Mouse (Mus musculus): ENCODE measurements around the gene Uts2. TPM values are rescaled to one million over a fixed set of nuclear protein-coding genes. Genes with fewer than 3 reads are reported as not detected.

Uts2 gene
- polyA plus RNA-seq, 1 experiment from 2014 or later, result not detected

GRCm38 (mm10) chr4:150973264-150973663, 23.6 kb upstream of the Uts2 start:
- Histone ChIP-seq H3K27ac (replicated peaks) (no peak overlapping the region), H3K27me3 (no peaks in the 10 kb centered on the region), H3K9me3 (replicated peaks) (no peaks in the 10 kb centered on the region), H3K4me2 (replicated peaks) (no peak overlapping the region), H3K9ac (no peak overlapping the region), H3K4me3 (replicated peaks) (no peak overlapping the region), H3K4me1 (no peaks in the 10 kb centered on the region), H3K36me3 (no peaks in the 10 kb centered on the region)
- ATAC-seq (ENCODE audit: insufficient number of reproducible peaks, low FRiP score, low TSS enrichment, low read depth), result no peak
- WGBS, result 76% methylated on average over 8 of the region's 8 CpGs

- WGBS, result 34% methylated on average over 1 of the region's 1 CpGs
- H3K4me1 ChIP-seq, result no peaks in the 10 kb centered on the region
- H3K4me2 ChIP-seq (replicated peaks), result no peak overlapping the region
- H3K4me3 ChIP-seq (replicated peaks), result no peak overlapping the region
- H3K27ac ChIP-seq (replicated peaks), result no peak overlapping the region
- no peaks in the 10 kb centered on the region for H3K9me3 ChIP-seq (replicated peaks)
- no peak for ATAC-seq (ENCODE audit: insufficient number of reproducible peaks, low FRiP score, low TSS enrichment, low read depth)
- no peak overlapping the region for H3K9ac ChIP-seq
- H3K36me3 ChIP-seq, result no peaks in the 10 kb centered on the region
- no peaks in the 10 kb centered on the region for H3K27me3 ChIP-seq
Observed at GRCm38 (mm10) chr4:150975145-150975544, 21.8 kb upstream of the Uts2 start.

DNA sequence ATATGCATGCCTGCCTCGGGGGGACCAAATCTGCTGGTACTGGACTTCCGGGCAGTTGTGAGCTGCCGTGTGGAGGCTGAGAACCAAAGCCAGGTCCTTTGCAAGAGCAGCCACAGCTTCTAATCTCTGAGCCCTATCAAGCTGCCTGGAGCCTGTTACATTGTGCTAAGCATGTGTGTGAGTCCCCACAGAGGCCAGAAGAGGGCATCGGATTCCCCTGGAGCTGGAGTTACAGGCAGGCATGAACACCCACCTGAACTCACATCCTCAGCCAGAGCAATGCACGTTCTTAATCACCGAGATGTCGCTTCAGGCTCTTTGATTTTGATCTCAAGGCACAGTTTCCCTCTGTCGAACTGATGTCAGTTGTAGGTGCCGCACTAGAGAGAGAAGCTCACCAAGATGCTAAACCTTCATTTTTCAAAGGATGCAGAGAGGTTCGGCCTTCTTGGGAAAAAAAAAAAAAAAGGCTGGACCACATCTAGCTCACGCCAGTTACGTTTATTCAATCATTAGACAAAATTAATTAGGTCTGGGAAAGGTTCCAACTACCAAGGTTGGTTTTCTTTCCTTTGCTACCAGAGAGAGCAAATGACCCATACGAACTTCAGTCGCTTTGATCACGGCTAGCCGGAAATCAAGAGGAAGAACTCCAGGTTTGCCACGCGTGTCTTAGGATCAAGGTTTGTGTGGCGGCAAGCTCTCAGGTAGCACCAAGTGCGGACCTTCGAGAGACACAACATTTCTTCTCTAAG, 18.6 kb upstream of the Uts2 start:
- no peak for ATAC-seq (ENCODE audit: insufficient number of reproducible peaks, low FRiP score, low TSS enrichment, low read depth)
- Histone ChIP-seq H3K36me3 (no peaks in the 10 kb centered on the region), H3K27ac (replicated peaks) (no peak overlapping the region), H3K4me2 (replicated peaks) (no peak overlapping the region), H3K27me3 (no peaks in the 10 kb centered on the region), H3K9ac (no peak overlapping the region), H3K4me1 (no peaks in the 10 kb centered on the region), H3K9me3 (replicated peaks) (no peaks in the 10 kb centered on the region), H3K4me3 (replicated peaks) (no peak overlapping the region)
- WGBS, result 83% methylated on average over 21 of the region's 21 CpGs

DNA sequence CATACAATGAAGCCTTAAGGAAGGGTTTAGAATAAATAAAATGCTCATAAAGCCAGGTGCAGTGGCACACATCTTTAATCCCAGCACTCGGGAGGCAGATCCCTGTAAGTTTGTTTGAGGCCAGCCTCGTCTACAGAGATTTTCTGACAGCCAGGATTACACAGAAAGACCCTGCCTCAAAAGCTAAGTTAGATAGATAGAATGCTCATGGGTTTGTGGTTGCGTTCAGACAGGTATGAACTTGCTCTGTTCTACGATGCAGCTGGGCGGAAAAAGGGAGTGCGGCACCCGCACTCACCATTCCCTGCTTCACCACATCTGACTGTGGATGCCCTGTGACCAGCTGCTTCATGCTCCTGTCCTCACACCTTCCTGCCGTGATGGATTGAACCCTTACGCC, 17.4 kb upstream of the Uts2 start:
- Histone ChIP-seq H3K4me3 (replicated peaks) (no peak overlapping the region), H3K9me3 (replicated peaks) (no peaks in the 10 kb centered on the region), H3K9ac (no peak overlapping the region), H3K4me2 (replicated peaks) (no peak overlapping the region), H3K36me3 (no peaks in the 10 kb centered on the region), H3K4me1 (no peaks in the 10 kb centered on the region), H3K27ac (replicated peaks) (no peak overlapping the region), H3K27me3 (no peaks in the 10 kb centered on the region)
- 66% methylated on average over 9 of the region's 9 CpGs for WGBS
- ATAC-seq (ENCODE audit: insufficient number of reproducible peaks, low FRiP score, low TSS enrichment, low read depth), result no peak

DNA sequence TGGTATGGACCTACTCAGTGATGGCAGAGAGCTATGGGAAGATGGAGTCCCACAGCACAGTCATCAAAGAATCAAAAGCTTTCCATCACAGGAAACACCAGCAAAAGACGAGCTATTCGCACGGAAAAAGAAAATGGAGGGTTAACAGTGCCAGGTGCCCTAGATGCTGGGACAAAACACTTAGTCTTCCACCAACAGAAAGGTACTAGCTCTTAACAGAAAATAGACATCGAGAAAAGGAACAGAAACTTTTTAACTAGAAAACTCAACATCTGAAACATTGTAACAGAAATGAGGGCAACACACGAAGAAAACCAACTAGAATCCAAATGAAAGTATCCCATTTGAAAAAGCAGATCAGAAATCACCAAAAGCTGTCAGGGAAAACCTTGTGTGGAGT, 16.7 kb upstream of the Uts2 start:
- H3K4me2 ChIP-seq (replicated peaks), result no peak overlapping the region
- no peaks in the 10 kb centered on the region for H3K9me3 ChIP-seq (replicated peaks)
- no peaks in the 10 kb centered on the region for H3K27me3 ChIP-seq
- no peak overlapping the region for H3K9ac ChIP-seq
- H3K4me1 ChIP-seq, result no peaks in the 10 kb centered on the region
- H3K36me3 ChIP-seq, result no peaks in the 10 kb centered on the region
- ATAC-seq (ENCODE audit: insufficient number of reproducible peaks, low FRiP score, low TSS enrichment, low read depth), result no peak
- WGBS, result 80% methylated on average over 5 of the region's 5 CpGs
- H3K4me3 ChIP-seq (replicated peaks), result no peak overlapping the region
- H3K27ac ChIP-seq (replicated peaks), result no peak overlapping the region

- WGBS, result 41% methylated on average over 6 of the region's 6 CpGs
- no peak for ATAC-seq (ENCODE audit: insufficient number of reproducible peaks, low FRiP score, low TSS enrichment, low read depth)
Observed at GRCm38 (mm10) chr4:150990148-150990547, 6.7 kb upstream of the Uts2 start.

DNA sequence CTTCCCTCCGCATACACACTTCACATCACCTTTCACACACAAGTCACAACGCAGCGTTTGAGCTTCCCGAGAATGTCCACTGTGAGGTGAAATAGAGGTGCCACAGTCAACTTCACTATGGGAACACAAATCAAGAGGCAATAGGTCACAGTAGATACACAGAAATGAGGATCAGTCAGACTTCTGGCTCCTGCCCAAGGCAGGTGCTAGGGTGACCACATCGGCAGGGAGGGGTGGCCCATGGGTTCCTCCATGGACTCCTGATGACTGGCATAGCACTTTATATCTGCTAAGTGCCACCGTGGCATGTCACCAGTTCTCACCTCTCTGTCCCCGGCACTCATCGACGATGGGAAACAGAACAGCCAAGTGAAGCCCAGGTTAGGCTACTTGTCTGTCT, 1.7 kb downstream of the Uts2 start:
- H3K9me3 ChIP-seq (replicated peaks), result no peaks in the 10 kb centered on the region
- 92% methylated on average over 9 of the region's 9 CpGs for WGBS
- no peak for ATAC-seq (ENCODE audit: insufficient number of reproducible peaks, low FRiP score, low TSS enrichment, low read depth)
- H3K36me3 ChIP-seq, result no peaks in the 10 kb centered on the region
- H3K4me1 ChIP-seq, result no peaks in the 10 kb centered on the region
- H3K4me2 ChIP-seq (replicated peaks), result no peak overlapping the region
- no peak overlapping the region for H3K9ac ChIP-seq
- H3K4me3 ChIP-seq (replicated peaks), result no peak overlapping the region
- no peaks in the 10 kb centered on the region for H3K27me3 ChIP-seq
- H3K27ac ChIP-seq (replicated peaks), result no peak overlapping the region

More at GRCm38 (mm10) chr4:150990148-150990547, 6.7 kb upstream of the Uts2 start:
- no peak overlapping the region for H3K9ac ChIP-seq
- H3K27ac ChIP-seq (replicated peaks), result no peak overlapping the region
- no peaks in the 10 kb centered on the region for H3K27me3 ChIP-seq
- H3K4me3 ChIP-seq (replicated peaks), result no peak overlapping the region
- no peaks in the 10 kb centered on the region for H3K36me3 ChIP-seq
- no peaks in the 10 kb centered on the region for H3K9me3 ChIP-seq (replicated peaks)
- H3K4me1 ChIP-seq, result no peaks in the 10 kb centered on the region
- H3K4me2 ChIP-seq (replicated peaks), result no peak overlapping the region

GRCm38 (mm10) chr4:151001397-151001796, 4.5 kb downstream of the Uts2 start:
- H3K4me3 ChIP-seq (replicated peaks), result no peak overlapping the region
- H3K36me3 ChIP-seq, result no peaks in the 10 kb centered on the region
- H3K27ac ChIP-seq (replicated peaks), result no peak overlapping the region
- H3K9ac ChIP-seq, result no peak overlapping the region
- no peaks in the 10 kb centered on the region for H3K9me3 ChIP-seq (replicated peaks)
- H3K4me1 ChIP-seq, result no peaks in the 10 kb centered on the region
- no peaks in the 10 kb centered on the region for H3K27me3 ChIP-seq
- 61% methylated on average over 13 of the region's 13 CpGs for WGBS
- no peak for ATAC-seq (ENCODE audit: insufficient number of reproducible peaks, low FRiP score, low TSS enrichment, low read depth)
- no peak overlapping the region for H3K4me2 ChIP-seq (replicated peaks)

DNA sequence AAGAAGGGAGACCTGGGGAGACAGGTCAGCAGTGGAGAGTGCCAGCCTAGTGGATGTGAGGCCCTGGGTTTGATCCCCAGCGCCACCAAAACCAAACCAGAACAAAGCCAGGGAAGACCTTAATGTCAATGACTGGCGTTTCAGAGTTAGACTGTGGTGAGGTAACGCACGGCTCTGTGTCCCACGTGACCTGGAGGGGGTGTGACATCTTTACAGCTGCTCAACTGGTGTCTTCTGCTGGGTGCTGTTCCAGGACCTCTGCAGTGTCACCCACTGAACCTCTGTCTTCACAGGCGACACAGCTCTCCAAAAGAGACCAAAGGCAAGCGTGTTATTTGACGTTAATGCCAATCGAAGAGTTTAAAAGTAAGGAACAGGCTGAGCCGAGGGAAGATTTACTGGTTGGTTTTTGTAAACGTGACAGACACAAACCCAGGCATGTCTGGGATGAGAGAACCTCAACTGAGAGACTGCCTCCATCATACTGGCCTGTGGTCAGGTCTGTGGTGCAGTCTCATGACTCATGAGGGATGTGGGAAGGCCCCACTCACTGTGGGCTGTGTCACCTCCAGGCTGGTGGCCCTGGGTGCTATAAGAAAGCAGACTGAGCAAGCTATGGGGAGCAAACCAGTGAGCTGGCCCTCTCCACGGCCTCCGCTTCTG, 8.9 kb downstream of the Uts2 start:
- no peak overlapping the region for H3K4me3 ChIP-seq (replicated peaks)
- no peaks in the 10 kb centered on the region for H3K27me3 ChIP-seq
- H3K4me2 ChIP-seq (replicated peaks), result no peak overlapping the region
- H3K4me1 ChIP-seq, result no peaks in the 10 kb centered on the region
- peaks cover 6% of the 10 kb centered on the region; the same call in 1 of the 2 replicates for H3K36me3 ChIP-seq
- no peak overlapping the region for H3K9ac ChIP-seq
- no peak for ATAC-seq (ENCODE audit: insufficient number of reproducible peaks, low FRiP score, low TSS enrichment, low read depth)
- H3K9me3 ChIP-seq (replicated peaks), result no peaks in the 10 kb centered on the region
- H3K27ac ChIP-seq (replicated peaks), result no peak overlapping the region
- 85% methylated on average over 13 of the region's 13 CpGs for WGBS

DNA sequence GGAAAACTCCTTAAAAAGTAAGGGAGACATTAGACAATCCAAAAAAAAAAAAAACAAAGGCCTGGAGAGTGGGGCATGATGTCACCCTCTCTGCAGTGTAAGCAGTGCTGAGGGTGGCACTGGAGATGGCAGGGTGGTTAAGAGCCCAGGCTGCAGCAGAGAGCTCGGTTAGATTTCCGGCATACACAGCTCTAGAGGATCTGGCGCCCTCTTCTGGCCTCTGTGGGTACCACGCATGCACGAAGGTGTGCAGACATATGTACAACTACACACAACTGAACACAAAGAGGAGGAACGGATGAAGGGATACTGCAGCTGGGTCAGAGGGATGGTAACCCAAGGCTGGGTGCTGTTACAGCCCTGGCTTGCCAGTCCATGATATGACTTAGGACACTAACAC, 10.0 kb downstream of the Uts2 start:
- Histone ChIP-seq H3K4me3 (replicated peaks) (no peak overlapping the region), H3K36me3 (peaks cover 6% of the 10 kb centered on the region; the same call in 1 of the 2 replicates), H3K9me3 (replicated peaks) (no peaks in the 10 kb centered on the region), H3K27me3 (no peaks in the 10 kb centered on the region), H3K9ac (no peak overlapping the region), H3K4me1 (no peaks in the 10 kb centered on the region), H3K27ac (replicated peaks) (no peak overlapping the region), H3K4me2 (replicated peaks) (no peak overlapping the region)
- WGBS, result 55% methylated on average over 6 of the region's 6 CpGs
- no peak for ATAC-seq (ENCODE audit: insufficient number of reproducible peaks, low FRiP score, low TSS enrichment, low read depth)

DNA sequence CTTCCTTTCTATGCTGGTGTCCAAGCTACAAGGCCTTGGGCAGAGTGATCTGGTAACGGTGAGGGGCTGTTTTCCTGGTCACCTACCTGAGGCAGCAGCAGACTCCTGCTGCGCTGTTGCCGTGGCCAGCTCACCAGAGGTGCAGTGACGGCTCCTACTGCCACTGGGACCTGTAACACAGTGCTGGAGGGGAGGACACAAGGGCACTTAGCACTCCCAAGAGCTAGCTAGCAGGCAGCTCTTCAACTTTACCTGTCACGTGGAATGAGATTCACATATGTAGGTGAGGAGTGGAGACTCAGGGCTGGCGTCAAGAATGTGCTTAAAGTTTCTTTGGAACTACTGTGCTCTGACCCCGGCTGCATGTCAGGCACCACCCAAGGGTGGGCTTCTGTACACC, 13.4 kb downstream of the Uts2 start:
- no peaks in the 10 kb centered on the region for H3K27me3 ChIP-seq
- 88% methylated on average over 7 of the region's 7 CpGs for WGBS
- H3K4me1 ChIP-seq, result no peaks in the 10 kb centered on the region
- no peaks in the 10 kb centered on the region for H3K9me3 ChIP-seq (replicated peaks)
- H3K9ac ChIP-seq, result no peak overlapping the region
- ATAC-seq (ENCODE audit: insufficient number of reproducible peaks, low FRiP score, low TSS enrichment, low read depth), result no peak
- H3K27ac ChIP-seq (replicated peaks), result no peak overlapping the region
- no peak overlapping the region for H3K4me2 ChIP-seq (replicated peaks)
- no peak overlapping the region for H3K4me3 ChIP-seq (replicated peaks)
- peaks cover 10% of the 10 kb centered on the region; the same call in 1 of the 2 replicates for H3K36me3 ChIP-seq

DNA sequence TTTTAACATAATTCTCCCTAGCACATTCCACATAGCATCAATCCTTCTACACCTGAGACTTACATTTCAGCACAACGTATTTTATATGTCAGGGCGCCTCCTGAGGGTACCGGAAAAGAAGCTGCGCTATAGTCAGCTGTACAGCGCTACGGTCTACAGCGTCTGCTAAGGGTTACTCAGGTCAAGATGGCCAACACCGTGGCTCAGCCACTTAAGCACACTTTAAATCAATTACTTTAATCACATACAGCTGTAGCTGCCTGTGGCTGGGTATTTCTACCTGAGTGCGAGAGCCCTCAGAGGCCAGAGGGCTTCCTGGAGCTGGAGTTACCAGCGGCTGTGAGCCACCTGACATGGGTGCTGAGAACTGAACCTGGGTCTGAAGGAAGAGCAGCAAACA, 19.0 kb downstream of the Uts2 start:
- Histone ChIP-seq H3K9me3 (replicated peaks) (no peaks in the 10 kb centered on the region), H3K9ac (no peak overlapping the region), H3K27me3 (no peaks in the 10 kb centered on the region), H3K27ac (replicated peaks) (no peak overlapping the region), H3K36me3 (0 out of 2 replicates have a peak, but pooled peaks cover 8% of the 10 kb centered on the region), H3K4me3 (replicated peaks) (no peak overlapping the region), H3K4me2 (replicated peaks) (no peak overlapping the region), H3K4me1 (no peaks in the 10 kb centered on the region)
- ATAC-seq (ENCODE audit: insufficient number of reproducible peaks, low FRiP score, low TSS enrichment, low read depth), result no peak
- WGBS, result 60% methylated on average over 10 of the region's 10 CpGs
